Mouse (Mus musculus) neutrophil, adult 5-6 weeks (primary cell): ENCODE measurements at regions not wholly inside any gene's neighbourhood (a gene's known extent, or its start where the extent isn't known, plus 50 kb on each side); places are given as distances from the start of the nearest gene placed in this dataset.

ENCODE experiments used
- ATAC-seq: fragments of 151-379, 151-347 bp; 2 replicates; pipeline ENCODE4 v1.8.0; 2017; ENCODE audit warnings: mild to moderate bottlenecking, moderate TSS enrichment; ENCODE audit not compliant: insufficient number of reproducible peaks, poor library complexity, low FRiP score, severe bottlenecking; ENCODE audit errors: extremely low read depth

- ATAC-seq = no peak
Observed at GRCm38 (mm10) chr4:142367774-142368173, 128.6 kb upstream of the Kazn start.

GRCm38 (mm10) chr4:142362071-142362470 lies 122.9 kb upstream of the Kazn start:
- ATAC-seq = no peak

GRCm38 (mm10) chr4:142358866-142359265 lies 119.7 kb upstream of the Kazn start:
- no peak for ATAC-seq

GRCm38 (mm10) chr4:142355387-142355786 lies 116.2 kb upstream of the Kazn start:
- no peak for ATAC-seq

GRCm38 (mm10) chr4:142353526-142353925 lies 114.3 kb upstream of the Kazn start:
- no peak for ATAC-seq

- no peak for ATAC-seq
Observed at GRCm38 (mm10) chr4:142351831-142352230, 112.6 kb upstream of the Kazn start.

GRCm38 (mm10) chr4:142350986-142351385 lies 111.8 kb upstream of the Kazn start:
- ATAC-seq = no peak

GRCm38 (mm10) chr4:142348910-142349309 lies 109.7 kb upstream of the Kazn start:
- no peak for ATAC-seq

- no peak for ATAC-seq
Observed at GRCm38 (mm10) chr4:142342482-142343206, 103.4 kb upstream of the Kazn start.

- ATAC-seq = no peak
Observed at GRCm38 (mm10) chr4:142341305-142341704, 102.1 kb upstream of the Kazn start.

- ATAC-seq = no peak
Observed at GRCm38 (mm10) chr4:142340057-142340456, 100.9 kb upstream of the Kazn start.

GRCm38 (mm10) chr4:142337701-142338100 lies 98.5 kb upstream of the Kazn start:
- no peak for ATAC-seq

- ATAC-seq = no peak
Observed at GRCm38 (mm10) chr4:142336943-142337342, 97.7 kb upstream of the Kazn start.

GRCm38 (mm10) chr4:142334084-142334483 lies 94.9 kb upstream of the Kazn start:
- ATAC-seq = no peak

- no peak for ATAC-seq
Observed at GRCm38 (mm10) chr4:142330599-142330998, 91.4 kb upstream of the Kazn start.

GRCm38 (mm10) chr4:142329600-142329999 lies 90.4 kb upstream of the Kazn start:
- ATAC-seq = no peak

- no peak for ATAC-seq
Observed at GRCm38 (mm10) chr4:142326511-142326910, 87.3 kb upstream of the Kazn start.

- ATAC-seq = no peak
Observed at GRCm38 (mm10) chr4:142321209-142321863, 82.1 kb upstream of the Kazn start.

GRCm38 (mm10) chr4:142310282-142310681 lies 71.1 kb upstream of the Kazn start:
- ATAC-seq = no peak

GRCm38 (mm10) chr4:142308271-142308670 lies 69.1 kb upstream of the Kazn start:
- no peak for ATAC-seq

GRCm38 (mm10) chr4:142307321-142307720 lies 68.1 kb upstream of the Kazn start:
- ATAC-seq = no peak
